Mouse (Mus musculus): Measurements from ENCODE around the gene Tnfsf15.

Tnfsf15 gene

DNA sequence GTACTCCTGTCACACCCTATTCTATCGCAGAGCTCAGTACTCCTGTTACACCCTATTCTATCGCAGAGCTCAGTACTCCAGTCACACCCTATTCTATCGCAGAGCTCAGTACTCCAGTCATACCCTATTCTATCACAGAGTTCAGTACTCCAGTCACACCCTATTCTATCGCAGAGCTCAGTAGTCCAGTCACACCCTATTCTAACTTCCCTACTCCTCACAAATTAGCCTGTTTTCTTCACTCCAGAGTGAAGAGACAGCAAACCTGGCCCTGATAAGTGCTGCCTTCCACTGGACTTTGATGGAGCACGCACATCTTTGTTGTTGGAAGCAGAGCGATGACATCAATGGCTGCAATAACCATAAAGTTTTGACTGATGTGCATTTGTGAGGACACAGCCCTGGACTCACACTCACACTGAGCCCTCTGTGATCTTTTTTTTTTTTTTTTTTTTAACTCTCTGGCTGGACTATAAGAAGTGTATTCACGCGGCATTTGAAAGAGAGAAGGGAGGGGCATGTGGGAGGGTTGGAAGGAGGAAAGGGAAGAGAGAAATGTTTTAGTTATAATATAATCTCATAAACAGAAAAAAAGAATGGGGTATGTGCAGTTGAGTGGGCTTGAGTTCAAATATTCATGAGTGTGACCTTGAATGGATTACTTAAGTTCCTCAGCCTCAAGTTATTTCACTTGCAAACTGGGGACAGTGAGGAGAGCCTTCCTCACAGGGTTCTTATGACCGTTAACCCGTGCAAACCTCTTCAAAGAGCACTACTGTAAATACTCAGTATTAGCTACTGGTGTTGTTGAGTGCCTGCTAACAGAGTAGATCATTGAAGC, 60.3 kb downstream of the Tnfsf15 start:
- no peak for DNase-seq (ENCODE audit: low spot score)

DNA sequence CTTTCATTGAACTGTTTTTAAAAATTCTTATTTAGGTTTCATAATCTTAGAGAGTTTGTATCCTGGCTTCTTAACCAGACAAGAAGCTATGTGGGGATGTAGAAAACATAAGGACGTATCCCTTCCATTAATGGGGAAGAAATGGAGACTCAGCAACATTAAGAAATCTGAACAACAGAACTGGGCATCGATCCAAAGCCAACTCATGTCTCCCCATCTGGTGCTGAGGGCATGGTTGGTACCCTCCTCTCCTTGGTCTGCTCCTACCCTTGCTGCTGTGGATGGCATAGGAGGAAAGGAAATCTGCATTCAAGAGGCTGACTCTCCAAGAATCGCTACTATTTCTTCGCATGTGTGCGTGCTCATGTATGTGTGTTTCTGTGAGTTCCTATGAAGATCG, 61.2 kb downstream of the Tnfsf15 start:
- DNase-seq (ENCODE audit: low spot score): no peak

DNA sequence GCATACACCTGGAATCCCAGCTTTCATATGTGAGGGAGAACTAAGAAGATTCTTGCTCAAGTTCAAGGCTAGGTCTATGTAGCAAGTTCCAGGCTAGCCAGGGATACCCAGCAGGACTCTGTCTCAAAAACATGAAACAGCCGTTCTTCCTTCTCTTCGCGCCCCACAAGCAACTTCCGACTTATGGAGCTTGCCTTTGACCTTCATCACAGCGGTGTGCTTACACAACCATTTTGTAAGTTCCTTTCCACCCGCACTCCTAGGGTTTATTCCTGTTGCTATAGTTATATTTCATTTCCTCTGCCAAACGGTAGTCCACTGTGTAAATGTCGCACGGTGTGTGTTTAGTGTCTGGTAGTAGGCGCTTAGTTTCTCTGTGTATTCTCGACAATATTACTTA, 61.9 kb downstream of the Tnfsf15 start:
- no peak for DNase-seq (ENCODE audit: low spot score)

DNA sequence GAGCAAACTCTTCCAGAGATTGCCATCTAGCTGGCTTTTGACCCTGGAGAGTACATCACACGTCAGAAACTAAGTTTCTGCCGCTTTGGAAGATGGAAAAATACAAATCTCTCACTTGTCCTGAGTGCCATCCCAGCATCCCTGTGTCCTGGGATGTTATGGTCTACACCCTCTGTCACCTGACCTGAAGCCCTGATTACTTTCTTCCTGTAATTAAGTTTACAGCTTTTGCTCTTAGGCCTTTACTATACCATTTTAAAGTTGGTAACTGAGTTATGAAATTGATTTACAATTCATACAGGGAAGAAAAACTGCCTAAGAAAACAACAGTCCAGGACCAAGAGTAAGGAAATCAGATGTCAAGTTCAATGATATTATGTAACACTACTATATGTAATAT, 62.5 kb downstream of the Tnfsf15 start:
- DNase-seq (ENCODE audit: low spot score): no peak

DNA sequence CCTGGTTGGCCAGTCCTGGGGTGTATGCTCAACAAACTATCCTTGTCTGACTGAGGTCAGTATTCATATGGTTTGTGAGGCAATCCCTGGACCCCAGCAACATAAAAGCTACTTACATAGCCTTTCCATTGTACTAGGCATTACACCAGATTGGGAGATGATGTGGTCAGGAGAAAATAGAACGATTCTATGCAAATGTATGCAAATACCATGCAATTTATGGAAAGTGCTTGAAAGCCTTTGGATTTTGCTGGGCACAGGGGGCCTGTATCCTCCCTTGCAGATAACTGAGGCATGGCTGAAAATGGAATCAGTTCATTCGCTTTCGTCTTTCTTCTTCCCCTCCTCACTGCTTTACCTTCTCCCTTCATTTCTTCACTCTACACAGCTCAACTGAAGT, 63.4 kb downstream of the Tnfsf15 start:
- DNase-seq (ENCODE audit: low spot score): no peak

Data from testis, postnatal 10 days (tissue).